Mouse (Mus musculus) G1E (cell line): ENCODE data around the gene Nid1.

Experiments
- CTCF ChIP-seq: IDR thresholded peaks from 2 replicates; pipeline ENCODE4 v1.5.1; 2012; ENCODE audit warnings: low read depth, low read length, inconsistent platforms, mixed read lengths
- GATA1 ChIP-seq: IDR thresholded peaks from 2 replicates; pipeline ENCODE4 v1.6.1; 2012; ENCODE audit warnings: borderline replicate concordance, low read length, inconsistent platforms, mixed read lengths
- GATA2 ChIP-seq: IDR thresholded peaks from 2 replicates; pipeline ENCODE4 v1.6.1; 2012; ENCODE audit warnings: low read depth, low read length, inconsistent platforms, borderline replicate concordance
- POLR2AphosphoS5 ChIP-seq: IDR thresholded peaks from 2 replicates; pipeline ENCODE4 v1.6.1; 2012; ENCODE audit warnings: low read depth, low read length, inconsistent platforms; ENCODE audit not compliant: insufficient replicate concordance
- TAL1 ChIP-seq: conservative IDR thresholded peaks from 2 replicates; pipeline ENCODE4 v1.6.1; 2012; ENCODE audit warnings: low read depth, low read length, inconsistent platforms, mixed read lengths

DNA sequence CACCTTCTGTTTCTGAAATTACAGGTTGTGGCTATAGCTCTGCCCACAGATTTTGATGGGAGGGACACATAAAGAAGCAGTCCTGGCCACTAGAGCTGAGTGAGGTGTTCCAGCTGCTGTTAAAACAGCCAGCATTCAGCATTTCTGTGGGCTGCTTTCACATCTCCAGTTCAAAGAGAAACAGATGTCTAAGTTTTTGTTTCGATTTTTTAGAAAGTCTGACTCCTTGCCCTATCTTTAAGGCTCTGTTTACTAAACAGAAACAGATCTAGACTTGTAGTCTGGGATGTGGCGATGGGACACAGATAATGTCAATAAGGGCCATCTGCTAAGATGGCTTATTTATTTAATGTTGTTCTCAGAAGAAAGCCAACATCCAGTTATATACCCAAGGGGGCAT lies 54.8 kb downstream of the Nid1 start:
- TF ChIP-seq CTCF (no peak), GATA2 (no peak), TAL1 (no peak), GATA1 (no peak), POLR2AphosphoS5 (no peak)
